Mouse (Mus musculus) kidney, embryonic 16.5 days (tissue): ENCODE measurements around the gene Phrf1. TPM values are rescaled to one million over a fixed set of nuclear protein-coding genes. Genes with fewer than 3 reads are reported as not detected.
A peak's percentile ranks its signal among the peaks of the same experiment; 100 is the strongest.

Source experiments
- ATAC-seq: fragments of 200-750 bp; cut with Nextera tagmentation; 2 replicates; pipeline ENCODE4 v1.8.0; 2017; ENCODE audit warnings: moderate TSS enrichment; ENCODE audit not compliant: low FRiP score, low TSS enrichment
- H3K27ac ChIP-seq: fragments of 300-500 bp; sonication (generic); 2 replicates; pipeline ENCODE4 v1.5.1; 2014; ENCODE audit warnings: low read length
- H3K27me3 ChIP-seq: fragments of 300-500 bp; sonication (generic); 2 replicates; pipeline ENCODE4 v1.6.1; 2014; ENCODE audit warnings: low read length, control low read depth, mixed read lengths; ENCODE audit not compliant: insufficient read depth
- H3K36me3 ChIP-seq: fragments of 300-500 bp; sonication (generic); 2 replicates; pipeline ENCODE4 v1.6.1; 2014; ENCODE audit warnings: low read length, control low read depth, mixed read lengths; ENCODE audit not compliant: insufficient read depth
- H3K4me1 ChIP-seq: fragments of 300-500 bp; sonication (generic); 2 replicates; pipeline ENCODE4 v1.6.1; 2014; ENCODE audit warnings: low read length, control low read depth, mixed read lengths; ENCODE audit not compliant: insufficient read depth
- H3K4me2 ChIP-seq: fragments of 300-500 bp; sonication (generic); replicated peaks from 2 replicates; pipeline ENCODE4 v1.6.1; 2014; ENCODE audit warnings: low read depth, low read length
- H3K4me3 ChIP-seq: fragments of 300-500 bp; sonication (generic); 2 replicates; pipeline ENCODE4 v1.5.1; 2014; ENCODE audit warnings: mild to moderate bottlenecking, low read length
- H3K9ac ChIP-seq: fragments of 300-500 bp; sonication (generic); replicated peaks from 2 replicates; pipeline ENCODE4 v1.6.1; 2014; ENCODE audit warnings: low read length
- H3K9me3 ChIP-seq: fragments of 300-500 bp; sonication (generic); 2 replicates; pipeline ENCODE4 v1.6.1; 2016; ENCODE audit warnings: low read length, control low read depth
- WGBS: fragments of 180-500 bp; shearing (Covaris S2); extraction: QIAGEN DNeasy Blood & Tissue Kit; methylation state at CpG from one replicate; pipeline ENCODE4 v1.1.7; 2014; 5-methylcytosine and 5-hydroxymethylcytosine counted together
- microRNA counts: library from miRNA; unstranded; fragments of <30 nt; microRNA quantifications from one replicate; lab custom pipeline; 2016
- microRNA-seq: library from miRNA; unstranded; fragments of <30 nt; microRNA quantifications from one replicate; pipeline ENCODE4, GENCODE M21; 2016
- polyA plus RNA-seq: library from polyadenylated mRNA; unstranded; fragments of >200 nt; fragmentation: Nextera tagmentation; extraction: Ambion mirVana; gene quantifications from 2 replicates; pipeline ENCODE4 v1.2.1, GENCODE M21; 2015

Gene Phrf1
- polyA plus RNA-seq, 1 experiment from 2014 or later, result 81.2 TPM

GRCm38 (mm10) chr7:141301386-141301785 lies 72.8 kb downstream of the Phrf1 start:
- Histone ChIP-seq H3K4me3 (no peak overlapping the region), H3K4me1 (no peaks in the 10 kb centered on the region), H3K27ac (no peak overlapping the region), H3K9ac (no peak overlapping the region), H3K36me3 (peaks cover 50% of the 10 kb centered on the region), H3K9me3 (no peaks in the 10 kb centered on the region), H3K4me2 (no peak overlapping the region), H3K27me3 (no peaks in the 10 kb centered on the region)
- no peak for ATAC-seq
- WGBS, result 92% methylated on average over 9 of the region's 9 CpGs

DNA sequence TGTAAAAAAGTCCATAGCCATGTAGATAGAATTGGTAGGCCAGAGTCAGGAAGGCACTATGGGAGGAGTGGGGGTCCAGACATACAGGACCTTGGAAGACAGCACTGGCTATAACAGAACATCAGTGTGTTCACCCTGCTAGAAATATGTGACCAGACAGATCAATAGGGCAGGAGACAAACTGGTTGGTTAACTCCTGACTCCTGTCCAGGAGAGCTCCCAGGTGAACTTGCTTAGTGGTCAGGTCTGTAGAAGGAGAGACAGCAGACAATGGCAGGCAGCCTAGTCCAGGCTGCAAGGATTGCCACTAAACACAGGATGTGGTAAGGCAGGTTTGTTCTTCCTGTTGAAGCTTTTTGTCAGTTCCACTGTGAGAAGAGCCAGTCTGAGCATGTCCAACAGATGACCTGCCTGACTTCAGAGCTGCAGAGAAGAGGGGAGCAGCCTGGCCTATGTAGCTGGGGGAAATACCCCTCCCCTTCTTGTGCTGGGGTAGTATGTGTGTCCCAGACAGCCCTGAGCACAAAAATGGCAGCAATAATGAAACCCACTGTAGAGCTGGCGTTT lies 74.2 kb downstream of the Phrf1 start:
- no peaks in the 10 kb centered on the region for H3K4me1 ChIP-seq
- H3K27ac ChIP-seq, result no peak overlapping the region
- H3K27me3 ChIP-seq, result no peaks in the 10 kb centered on the region
- H3K4me2 ChIP-seq, result no peak overlapping the region
- no peak for ATAC-seq
- peaks cover 63% of the 10 kb centered on the region for H3K36me3 ChIP-seq
- no peaks in the 10 kb centered on the region for H3K9me3 ChIP-seq
- 75% methylated on average over 1 of the region's 1 CpGs for WGBS
- H3K9ac ChIP-seq, result no peak overlapping the region
- H3K4me3 ChIP-seq, result no peak overlapping the region

DNA sequence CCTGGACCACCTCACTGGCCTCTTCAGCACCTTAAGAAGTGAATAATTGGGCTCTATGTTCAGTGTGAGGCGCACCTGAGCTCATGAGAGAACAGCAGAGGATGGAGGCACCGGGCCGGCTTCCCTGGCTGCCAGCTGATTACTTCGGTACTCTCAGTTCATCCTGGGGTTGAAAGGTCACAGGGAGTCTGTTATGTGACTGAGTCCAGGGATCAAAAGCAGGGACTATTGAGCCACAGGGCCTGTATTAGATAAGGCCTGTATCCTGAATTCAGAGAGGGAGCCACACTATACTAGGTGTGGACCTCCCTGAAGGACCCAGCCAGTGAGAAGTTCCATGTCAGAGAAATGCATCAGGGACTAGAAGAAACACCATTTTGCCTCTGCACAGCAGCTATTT lies 76.0 kb downstream of the Phrf1 start:
- WGBS, result 80% methylated on average over 4 of the region's 4 CpGs
- Histone ChIP-seq H3K4me1 (no peaks in the 10 kb centered on the region), H3K4me2 (no peak overlapping the region), H3K4me3 (no peak overlapping the region), H3K36me3 (peaks cover 73% of the 10 kb centered on the region), H3K9me3 (no peaks in the 10 kb centered on the region), H3K9ac (no peak overlapping the region), H3K27me3 (no peaks in the 10 kb centered on the region), H3K27ac (no peak overlapping the region)
- ATAC-seq, result no peak

MicroRNAs within 50 kb of the gene (microRNA counts, 519-probe panel; counts per million panel counts)
- 3,581 counts per million, percentile 82 among the panel's probes with 10 or more counts for microRNA mmu-miR-210 (lab: Ali Mortazavi, UCI)

Small RNA genes within 50 kb of the gene (microRNA-seq; reads per million reads assigned to microRNA genes)
- 343 reads per million, percentile 71 among the genes with 10 or more reads in this experiment for gene Mir210

Other genes starting within 250 kb of the Phrf1 start
- gene Ifitm3, start 218.0 kb upstream of the Phrf1 start, polyA plus RNA-seq, result 210 and 234 TPM in 2 replicates
- 0.94 and 1.5 TPM in 2 replicates for gene Ifitm6, start 210.9 kb upstream of the Phrf1 start, polyA plus RNA-seq
- not detected in 2 replicates for gene Gm17387, start 199.7 kb upstream of the Phrf1 start, polyA plus RNA-seq
- gene B4galnt4, start 167.7 kb upstream of the Phrf1 start, polyA plus RNA-seq, result 13.2 and 13.9 TPM in 2 replicates
- 9.2 and 10.5 TPM in 2 replicates for gene Pkp3, start 150.6 kb upstream of the Phrf1 start, polyA plus RNA-seq
- 37.7 and 45.2 TPM in 2 replicates for gene Sigirr, start 128.2 kb upstream of the Phrf1 start, polyA plus RNA-seq
- 8.0 and 8.6 TPM in 2 replicates for gene Ano9, start 111.0 kb upstream of the Phrf1 start, polyA plus RNA-seq
- 85.5 and 86.7 TPM in 2 replicates for gene Ptdss2, start 106.4 kb upstream of the Phrf1 start, polyA plus RNA-seq
- 141 and 155 TPM in 2 replicates for gene Rnh1, start 55.9 kb upstream of the Phrf1 start, polyA plus RNA-seq
- 40.3 and 78.3 TPM in 2 replicates for gene Hras, start 34.8 kb upstream of the Phrf1 start, polyA plus RNA-seq
- 13.5 and 15.1 TPM in 2 replicates for gene Lrrc56, start 34.6 kb upstream of the Phrf1 start, polyA plus RNA-seq
- 3.9 and 4.4 TPM in 2 replicates for gene Lmntd2, start 14.7 kb upstream of the Phrf1 start, polyA plus RNA-seq
- gene Rassf7, start 12.9 kb upstream of the Phrf1 start, polyA plus RNA-seq, result 76.3 and 78.3 TPM in 2 replicates
- gene Irf7, start 37.7 kb downstream of the Phrf1 start, polyA plus RNA-seq, result 3.2 and 6.0 TPM in 2 replicates
- 15.4 and 16.3 TPM in 2 replicates for gene Cdhr5, start 48.0 kb downstream of the Phrf1 start, polyA plus RNA-seq
- 45.2 and 47.1 TPM in 2 replicates for gene Sct, start 50.3 kb downstream of the Phrf1 start, polyA plus RNA-seq
- gene Drd4, start 63.2 kb downstream of the Phrf1 start, polyA plus RNA-seq, result 1.3 and 1.5 TPM in 2 replicates
- gene Deaf1, start 98.9 kb downstream of the Phrf1 start, polyA plus RNA-seq, result 77.4 and 87.5 TPM in 2 replicates
- gene Tmem80, start 99.0 kb downstream of the Phrf1 start, polyA plus RNA-seq, result 49.3 and 59.8 TPM in 2 replicates
- 59.4 and 62.9 TPM in 2 replicates for gene Eps8l2, start 110.1 kb downstream of the Phrf1 start, polyA plus RNA-seq
- 371 and 374 TPM in 2 replicates for gene Taldo1, start 163.4 kb downstream of the Phrf1 start, polyA plus RNA-seq
- gene Gatd1, start 185.4 kb downstream of the Phrf1 start, polyA plus RNA-seq, result 63.7 and 65.3 TPM in 2 replicates
- 3.0 TPM in 2 replicates for gene Cend1, start 200.7 kb downstream of the Phrf1 start, polyA plus RNA-seq
- 33.2 and 39.9 TPM in 2 replicates for gene Slc25a22, start 209.1 kb downstream of the Phrf1 start, polyA plus RNA-seq
- gene Pidd1, start 215.2 kb downstream of the Phrf1 start, polyA plus RNA-seq, result 11.4 and 12.6 TPM in 2 replicates
- 1,055 and 1,146 TPM in 2 replicates for gene Rplp2, start 218.6 kb downstream of the Phrf1 start, polyA plus RNA-seq
- gene Pnpla2, start 226.4 kb downstream of the Phrf1 start, polyA plus RNA-seq, result 47.0 and 51.5 TPM in 2 replicates
- gene Cracr2b, start 232.3 kb downstream of the Phrf1 start, polyA plus RNA-seq, result 23.7 and 24.1 TPM in 2 replicates
- gene Cd151, start 238.6 kb downstream of the Phrf1 start, polyA plus RNA-seq, result 48.4 and 54.3 TPM in 2 replicates
- 68.8 and 73.2 TPM in 2 replicates for gene Polr2l, start 246.3 kb downstream of the Phrf1 start, polyA plus RNA-seq
- gene Tspan4, start 246.5 kb downstream of the Phrf1 start, polyA plus RNA-seq, result 105 and 110 TPM in 2 replicates